Mouse (Mus musculus): ENCODE results near the gene D17H6S53E. TPM values are rescaled to one million over a fixed set of nuclear protein-coding genes. Genes with fewer than 3 reads are reported as not detected.

D17H6S53E gene
- polyA plus RNA-seq, 1 experiment from 2014 or later = 16.3 TPM

DNA sequence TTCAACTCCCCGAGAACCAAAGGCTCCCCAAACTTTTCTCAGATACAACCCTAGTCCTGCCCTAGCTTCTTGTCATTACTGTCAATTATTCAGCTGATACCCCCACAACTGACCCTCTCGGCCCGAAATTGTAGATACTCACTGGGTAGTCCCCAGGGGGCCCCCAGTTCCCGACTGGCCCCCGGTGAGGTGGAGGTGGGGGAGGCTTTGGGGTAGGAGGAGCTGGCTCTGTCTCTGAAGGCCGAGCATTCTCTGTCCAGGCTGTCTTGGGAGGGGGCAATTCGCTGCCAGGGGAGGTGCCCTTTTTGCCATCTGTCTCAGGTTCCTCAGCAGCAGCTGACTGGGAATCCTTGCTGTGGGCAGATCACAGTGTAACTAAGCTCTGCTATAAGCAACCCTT, 33.5 kb downstream of the D17H6S53E start:
- no peak for DNase-seq (ENCODE audit: low spot score)
- no peak overlapping the region for H3K9ac ChIP-seq (replicated peaks; ENCODE audit: low read depth)
- 84% methylated on average over 7 of the region's 7 CpGs for WGBS
- H3K4me3 ChIP-seq (ENCODE audit: low read depth, low read length) = no peak overlapping the region
- H3K9me3 ChIP-seq (ENCODE audit: low read length) = no peaks in the 10 kb centered on the region
- no peak for ATAC-seq
- H3K36me3 ChIP-seq (ENCODE audit: insufficient read depth, low read length) = peaks cover 70% of the 10 kb centered on the region
- H3K4me2 ChIP-seq (replicated peaks; ENCODE audit: low read depth, low read length) = no peak overlapping the region
- TF ChIP-seq CTCF (IDR thresholded peaks at IDR 0.05) (no peak), EP300 (IDR thresholded peaks at IDR 0.05) (no peak)
- H3K27me3 ChIP-seq (replicated peaks; ENCODE audit: insufficient read depth, low read length) = no peaks in the 10 kb centered on the region
- no peak overlapping the region for H3K27ac ChIP-seq (ENCODE audit: low read length)
- H3K4me1 ChIP-seq (ENCODE audit: insufficient read depth, low read depth, low read length) = peaks cover 6% of the 10 kb centered on the region; the same call in 1 of the 2 replicates

DNA sequence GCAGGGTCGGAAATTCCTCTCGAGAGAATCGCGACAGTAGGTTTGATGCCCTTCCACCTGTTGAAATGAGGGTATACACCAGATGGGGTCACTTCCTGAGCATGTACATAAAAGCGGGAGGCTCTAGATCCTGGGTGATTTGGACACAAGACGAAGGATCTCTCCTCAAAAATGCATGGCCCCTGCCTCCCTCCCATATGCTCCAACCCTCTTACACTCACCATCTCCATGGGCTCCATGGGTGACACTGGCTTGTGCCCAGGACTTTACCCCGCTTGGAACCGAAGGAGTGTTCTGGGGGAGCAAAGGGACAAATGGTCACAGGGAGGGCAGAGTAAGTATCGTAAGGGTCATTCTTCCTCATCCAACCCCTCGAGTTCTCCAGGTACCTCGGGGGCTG, 35.2 kb downstream of the D17H6S53E start:
- ATAC-seq = no peak
- Histone ChIP-seq H3K36me3 (ENCODE audit: insufficient read depth, low read length) (peaks cover 52% of the 10 kb centered on the region), H3K9ac (replicated peaks; ENCODE audit: low read depth) (no peak overlapping the region), H3K4me3 (ENCODE audit: low read depth, low read length) (no peak overlapping the region), H3K9me3 (ENCODE audit: low read length) (no peaks in the 10 kb centered on the region), H3K4me2 (replicated peaks; ENCODE audit: low read depth, low read length) (no peak overlapping the region), H3K27me3 (replicated peaks; ENCODE audit: insufficient read depth, low read length) (no peaks in the 10 kb centered on the region), H3K4me1 (ENCODE audit: insufficient read depth, low read depth, low read length) (peaks cover 12% of the 10 kb centered on the region), H3K27ac (ENCODE audit: low read length) (no peak overlapping the region)
- TF ChIP-seq EP300 (IDR thresholded peaks at IDR 0.05) = no peak
- WGBS = 72% methylated on average over 11 of the region's 11 CpGs
- no peak for DNase-seq (ENCODE audit: low spot score)

DNA sequence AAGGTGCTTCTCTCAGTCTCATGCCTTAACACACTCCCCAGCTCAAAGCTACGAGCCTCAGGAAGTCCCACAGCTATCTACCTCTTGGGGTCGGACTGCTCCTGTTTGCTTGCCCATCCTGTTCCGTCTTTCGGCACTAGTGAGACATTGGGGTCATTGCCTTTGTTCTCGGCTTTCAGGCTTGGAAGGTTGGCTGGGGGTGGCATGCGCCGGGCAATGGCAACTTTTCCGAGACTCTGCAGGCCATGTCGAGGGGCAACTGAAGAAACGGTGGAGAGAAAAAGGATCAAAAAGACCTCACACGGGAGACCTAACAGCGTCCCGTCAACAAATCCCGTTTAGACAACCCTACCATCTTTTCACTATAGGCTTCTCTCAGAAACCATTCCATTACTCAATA, 35.9 kb downstream of the D17H6S53E start:
- H3K27ac ChIP-seq (ENCODE audit: low read length) = peak overlapping the region; percentile 11; the same call in 1 of the 2 replicates
- H3K4me2 ChIP-seq (replicated peaks; ENCODE audit: low read depth, low read length) = no peak overlapping the region; the same call in 1 of the 2 replicates
- DNase-seq (ENCODE audit: low spot score) = no peak
- H3K9ac ChIP-seq (replicated peaks; ENCODE audit: low read depth) = no peak overlapping the region
- whole genome bisulfite sequencing = 53% methylated on average over 14 of the region's 14 CpGs
- H3K27me3 ChIP-seq (replicated peaks; ENCODE audit: insufficient read depth, low read length) = no peaks in the 10 kb centered on the region
- no peak for ATAC-seq
- TF ChIP-seq EP300 (IDR thresholded peaks at IDR 0.05) (no peak), CTCF (IDR thresholded peaks at IDR 0.05) (no peak)
- peaks cover 12% of the 10 kb centered on the region for H3K4me1 ChIP-seq (ENCODE audit: insufficient read depth, low read depth, low read length)
- peak overlapping the region; percentile 97; the same call in 1 of the 2 replicates for H3K4me3 ChIP-seq (ENCODE audit: low read depth, low read length)
- H3K36me3 ChIP-seq (ENCODE audit: insufficient read depth, low read length) = peaks cover 46% of the 10 kb centered on the region
- no peaks in the 10 kb centered on the region for H3K9me3 ChIP-seq (ENCODE audit: low read length)

DNA sequence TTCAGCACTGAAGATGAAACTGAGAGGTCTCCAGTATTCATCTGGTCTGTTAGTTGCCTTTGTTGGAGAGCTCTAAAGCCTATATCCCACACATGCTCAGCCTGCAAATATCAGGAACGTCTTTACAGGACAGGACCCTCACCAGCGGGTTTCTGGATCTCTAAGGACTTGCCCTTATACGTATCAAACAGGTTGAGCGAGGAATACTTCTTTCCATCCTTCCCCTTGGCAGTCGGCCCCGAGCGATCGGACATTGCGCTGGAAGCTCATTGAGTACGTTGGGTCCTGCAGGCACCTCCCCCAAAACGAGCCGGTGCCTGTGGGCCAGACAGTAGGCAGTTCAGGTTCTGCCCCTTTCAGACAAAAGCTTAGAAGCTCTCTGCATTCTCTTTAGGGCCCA, 36.6 kb downstream of the D17H6S53E start:
- WGBS = 11% methylated on average over 12 of the region's 12 CpGs
- Histone ChIP-seq H3K9me3 (ENCODE audit: low read length) (no peaks in the 10 kb centered on the region), H3K36me3 (ENCODE audit: insufficient read depth, low read length) (peaks cover 40% of the 10 kb centered on the region), H3K4me1 (ENCODE audit: insufficient read depth, low read depth, low read length) (peaks cover 12% of the 10 kb centered on the region), H3K9ac (replicated peaks; ENCODE audit: low read depth) (peak overlapping the region; percentile 99), H3K4me3 (ENCODE audit: low read depth, low read length) (peak overlapping the region; percentile 97; the same call in 1 of the 2 replicates), H3K27me3 (replicated peaks; ENCODE audit: insufficient read depth, low read length) (no peaks in the 10 kb centered on the region), H3K4me2 (replicated peaks; ENCODE audit: low read depth, low read length) (peak overlapping the region; percentile 71), H3K27ac (ENCODE audit: low read length) (0 out of 2 replicates have a peak overlapping the region, but pooled peaks have one; percentile 33)
- no peak for TF ChIP-seq EP300 (IDR thresholded peaks at IDR 0.05)
- no peak for TF ChIP-seq CTCF (IDR thresholded peaks at IDR 0.05)
- DNase-seq (ENCODE audit: low spot score) (peak; percentile 39), ATAC-seq (no peak)

DNA sequence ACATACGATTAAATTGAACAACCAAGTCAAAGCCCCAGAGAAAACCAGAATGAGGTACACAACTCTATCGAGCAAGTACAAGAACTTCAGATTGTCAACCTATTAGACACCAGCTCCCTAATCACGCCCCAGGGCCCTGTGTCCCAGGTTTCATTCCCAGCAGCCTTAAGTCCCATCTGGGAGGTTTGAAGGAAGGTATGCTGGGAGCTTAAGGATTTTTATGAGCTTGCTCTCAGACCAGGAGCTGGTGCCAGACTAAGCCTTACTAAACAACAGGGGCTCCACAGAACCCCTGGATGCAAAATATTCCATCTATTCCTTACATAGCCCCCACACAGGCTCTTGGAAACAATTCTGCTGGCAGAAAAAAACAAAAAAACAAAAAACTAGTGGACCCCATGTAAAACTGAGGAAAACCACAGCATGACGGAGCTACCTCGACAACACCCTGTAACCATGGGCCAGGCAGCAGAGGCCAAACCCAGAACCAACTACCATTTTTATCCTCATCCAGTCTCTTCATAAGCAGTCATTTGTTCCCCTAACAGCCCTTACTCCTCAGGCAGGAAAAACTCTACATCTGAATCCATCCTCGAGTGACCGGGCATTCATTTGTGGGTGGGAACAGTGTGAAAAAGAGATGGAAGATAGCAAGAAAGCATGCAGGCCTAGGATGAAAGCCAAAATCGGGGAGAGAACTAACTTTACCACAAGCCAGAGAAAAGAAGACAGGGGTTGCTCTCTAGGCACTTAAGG, 37.3 kb downstream of the D17H6S53E start:
- Histone ChIP-seq H3K4me2 (replicated peaks; ENCODE audit: low read depth, low read length) (peak overlapping the region; percentile 71), H3K27ac (ENCODE audit: low read length) (peak overlapping the region; percentile 97), H3K9me3 (ENCODE audit: low read length) (no peaks in the 10 kb centered on the region), H3K9ac (replicated peaks; ENCODE audit: low read depth) (peak overlapping the region; percentile 99), H3K27me3 (replicated peaks; ENCODE audit: insufficient read depth, low read length) (no peaks in the 10 kb centered on the region), H3K36me3 (ENCODE audit: insufficient read depth, low read length) (peaks cover 33% of the 10 kb centered on the region), H3K4me1 (ENCODE audit: insufficient read depth, low read depth, low read length) (peaks cover 12% of the 10 kb centered on the region), H3K4me3 (ENCODE audit: low read depth, low read length) (peak overlapping the region; percentile 97)
- 5% methylated on average over 8 of the region's 8 CpGs for WGBS
- TF ChIP-seq CTCF (IDR thresholded peaks at IDR 0.05) = no peak
- no peak for TF ChIP-seq EP300 (IDR thresholded peaks at IDR 0.05)
- DNase-seq (ENCODE audit: low spot score) (peak; percentile 37), ATAC-seq (no peak)

DNA sequence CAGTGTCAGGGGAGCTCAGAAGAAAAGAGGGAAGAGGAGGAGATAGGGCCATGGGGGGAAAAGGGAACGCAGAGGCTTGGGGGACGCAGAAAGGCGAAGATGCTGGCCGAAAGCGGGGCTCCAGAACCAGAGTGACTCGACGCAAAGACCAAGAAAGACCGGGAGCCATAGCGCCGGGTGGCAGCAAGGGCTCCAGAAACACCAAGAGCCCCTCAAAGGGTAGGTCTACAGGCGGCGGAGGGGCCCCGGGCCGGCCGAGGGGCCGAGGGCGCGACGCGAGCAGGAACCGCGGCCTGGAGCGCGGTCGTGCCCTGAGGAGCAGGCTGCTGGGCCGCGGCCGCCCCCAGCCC, 38.0 kb downstream of the D17H6S53E start:
- H3K27me3 ChIP-seq (replicated peaks; ENCODE audit: insufficient read depth, low read length) = no peaks in the 10 kb centered on the region
- H3K4me1 ChIP-seq (ENCODE audit: insufficient read depth, low read depth, low read length) = peaks cover 12% of the 10 kb centered on the region
- H3K36me3 ChIP-seq (ENCODE audit: insufficient read depth, low read length) = peaks cover 26% of the 10 kb centered on the region
- H3K4me3 ChIP-seq (ENCODE audit: low read depth, low read length) = peak overlapping the region; percentile 97
- DNase-seq (ENCODE audit: low spot score) = peak; percentile 48
- peak overlapping the region; percentile 71 for H3K4me2 ChIP-seq (replicated peaks; ENCODE audit: low read depth, low read length)
- no peaks in the 10 kb centered on the region for H3K9me3 ChIP-seq (ENCODE audit: low read length)
- WGBS = 0% methylated on average over 14 of the region's 28 CpGs
- H3K27ac ChIP-seq (ENCODE audit: low read length) = peak overlapping the region; percentile 97
- H3K9ac ChIP-seq (replicated peaks; ENCODE audit: low read depth) = peak overlapping the region; percentile 99
- no peak for ATAC-seq
- no peak for TF ChIP-seq EP300 (IDR thresholded peaks at IDR 0.05)
- TF ChIP-seq CTCF (IDR thresholded peaks at IDR 0.05) = no peak
